Mouse (Mus musculus) urinary bladder, adult 18-20 months (tissue): ENCODE measurements around the gene Hcn3.

Experiments
- DNase-seq, 2 experiments: peaks; one replicate each; pipeline ENCODE4 v3.0.0; 2022; ENCODE audit warnings: low spot score in 2 of 2, mixed read lengths in 2 of 2

The Hcn3 gene

GRCm38 (mm10) chr3:89159616-89160344 is at the start of gene Hcn3:
Gene Hcn3, minus strand, starts transcription at chr3:89160196.
- DNase-seq: no peak

GRCm38 (mm10) chr3:89209731-89210130 is 49.7 kb upstream of the Hcn3 start:
- DNase-seq: no peak

GRCm38 (mm10) chr3:89208736-89209135 is 48.7 kb upstream of the Hcn3 start:
- DNase-seq: no peak

- DNase-seq: peak; percentile 58 to 75
Measured at GRCm38 (mm10) chr3:89208075-89208657, 48.2 kb upstream of the Hcn3 start.

GRCm38 (mm10) chr3:89206695-89207094 is 46.7 kb upstream of the Hcn3 start:
- peak in 1 of 2 experiments; percentile 52 for DNase-seq

GRCm38 (mm10) chr3:89206079-89206478 is 46.1 kb upstream of the Hcn3 start:
- no peak for DNase-seq

GRCm38 (mm10) chr3:89203142-89203514 is 43.1 kb upstream of the Hcn3 start:
- no peak for DNase-seq

DNA sequence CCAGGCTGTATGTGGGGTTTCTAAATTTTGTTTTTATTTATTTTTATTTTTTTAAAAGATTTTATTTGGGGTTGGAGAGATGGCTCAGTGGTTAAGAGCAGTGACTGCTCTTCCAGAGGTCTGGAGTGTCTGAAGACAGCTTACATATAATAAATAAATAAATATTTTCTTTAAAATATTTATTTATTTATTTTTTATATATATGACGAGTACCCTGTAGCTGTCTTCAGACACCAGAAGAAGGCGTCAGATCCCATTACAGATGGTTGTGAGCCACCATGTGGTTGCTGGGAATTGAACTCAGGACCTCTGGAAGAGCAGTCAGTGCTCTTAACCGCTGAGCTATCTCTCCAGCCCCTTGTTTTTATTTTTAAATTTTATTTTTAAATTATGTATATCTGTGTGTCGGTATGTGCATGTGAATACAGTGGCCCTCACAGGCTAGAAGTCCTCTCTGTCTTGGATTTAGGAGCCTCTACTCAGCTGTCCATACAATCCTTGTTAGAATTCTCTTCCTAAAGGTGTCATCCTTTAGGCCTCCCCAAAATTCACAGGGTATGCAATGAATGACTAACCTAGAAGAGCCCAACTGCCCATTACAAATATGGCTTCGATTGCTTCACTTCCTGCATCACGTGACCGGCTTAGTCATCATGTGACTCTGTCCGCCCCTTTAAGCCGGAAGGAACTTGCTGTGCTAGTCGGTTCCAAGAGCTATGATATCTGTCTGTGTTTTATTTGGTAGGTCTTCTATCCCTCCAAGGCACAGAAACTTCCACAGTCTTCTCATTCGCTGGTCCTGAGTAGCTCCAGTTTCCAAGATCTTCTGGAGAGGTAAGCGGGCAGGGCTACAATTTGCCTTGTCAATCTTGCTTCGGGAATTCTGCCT is 42.5 kb upstream of the Hcn3 start, which contains the start of gene Gba:
Gene Gba, plus strand, starts transcription at position 676 of the 889 bp plus-strand sequence.
- DNase-seq: peak; percentile 76 to 80

GRCm38 (mm10) chr3:89199839-89200238 is 39.8 kb upstream of the Hcn3 start:
- no peak for DNase-seq

DNA sequence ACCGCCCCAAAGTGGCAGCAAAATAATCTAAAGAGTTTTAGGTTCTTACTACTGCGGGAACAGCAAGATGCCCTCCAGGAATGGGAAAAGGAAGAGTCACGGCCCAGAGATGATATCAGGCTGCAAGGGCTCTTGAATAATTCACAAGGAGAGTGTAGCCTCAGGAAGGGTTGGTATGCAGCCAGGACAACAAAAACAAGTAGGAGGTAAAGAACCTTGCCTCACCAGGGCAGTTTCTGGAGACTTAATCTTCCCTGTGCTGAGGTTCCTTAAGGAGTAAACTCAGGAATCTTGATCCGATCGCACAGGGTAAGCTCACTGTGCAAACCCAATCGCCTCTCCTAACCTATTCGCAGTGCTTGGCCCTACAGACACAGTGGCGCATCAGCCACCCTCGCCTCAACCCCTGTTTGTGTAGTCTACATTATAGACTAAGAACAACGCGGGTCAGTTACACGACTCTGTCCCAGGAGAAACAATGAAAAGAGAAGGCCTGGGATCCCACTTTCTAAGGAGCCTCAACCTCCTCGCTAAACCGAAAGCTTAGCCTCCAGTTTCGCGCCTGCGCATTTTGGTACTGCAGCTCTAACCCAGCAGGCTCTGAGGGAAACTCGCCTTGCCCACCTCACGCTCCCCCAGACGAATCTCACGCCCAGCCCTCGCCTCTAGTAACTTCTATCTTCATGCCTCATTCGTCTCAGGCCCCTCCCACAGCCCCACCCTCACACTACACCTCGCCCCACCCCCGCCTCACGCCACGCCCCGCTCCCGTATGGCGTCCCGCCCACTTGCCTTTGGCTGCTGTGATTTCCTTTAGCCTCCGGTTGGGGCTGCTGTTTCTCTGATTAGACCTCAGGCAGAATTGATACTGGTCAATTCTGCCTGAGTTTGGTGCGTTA is 36.2 kb upstream of the Hcn3 start:
- peak; percentile 75 to 87 for DNase-seq

- no peak for DNase-seq
Measured at GRCm38 (mm10) chr3:89193853-89194252, 33.9 kb upstream of the Hcn3 start.

- no peak for DNase-seq
Measured at GRCm38 (mm10) chr3:89193351-89193750, 33.4 kb upstream of the Hcn3 start.

DNA sequence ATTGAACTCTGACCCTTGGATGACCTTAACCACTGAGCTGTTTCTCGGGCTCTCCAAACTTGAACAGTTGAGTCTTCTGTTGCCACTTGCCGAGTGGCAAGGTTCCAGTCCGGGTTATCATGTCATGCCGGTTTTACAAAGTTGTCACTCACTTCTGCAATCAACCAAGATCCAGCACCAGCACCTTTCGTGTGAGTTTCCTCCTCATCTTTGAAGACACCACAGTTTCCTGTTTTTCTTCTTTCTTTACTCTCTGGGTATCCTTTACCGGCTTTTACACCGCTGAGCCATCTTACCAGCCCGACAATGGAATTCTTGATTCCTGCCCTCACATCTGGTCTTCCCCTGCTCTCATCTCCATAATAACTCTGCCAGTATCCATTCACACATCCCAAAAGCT is 30.4 kb upstream of the Hcn3 start:
- no peak for DNase-seq

- DNase-seq: no peak
Measured at GRCm38 (mm10) chr3:89188478-89188875, 28.5 kb upstream of the Hcn3 start.

- no peak for DNase-seq
Measured at GRCm38 (mm10) chr3:89187690-89188477, 27.9 kb upstream of the Hcn3 start.

DNA sequence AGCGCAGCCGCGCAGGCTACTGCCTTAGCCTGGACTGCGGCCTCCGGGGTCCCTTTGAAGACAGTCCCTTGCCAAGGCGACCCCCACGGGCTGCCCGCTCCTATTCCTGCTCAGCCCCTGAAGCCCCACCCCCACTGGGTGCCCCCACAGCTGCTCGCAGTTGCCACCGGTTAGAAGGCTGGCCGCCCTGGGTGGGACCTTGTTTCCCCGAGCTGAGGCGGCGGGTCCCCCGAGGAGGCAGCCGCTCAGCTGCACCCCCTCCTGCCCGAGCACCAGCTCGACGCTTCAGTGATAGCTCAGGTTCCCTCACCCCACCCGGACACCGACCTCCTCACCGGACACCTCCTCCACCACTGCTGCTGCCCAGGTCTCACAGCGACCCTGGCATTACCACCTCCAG is 27.2 kb upstream of the Hcn3 start:
- DNase-seq: no peak

DNA sequence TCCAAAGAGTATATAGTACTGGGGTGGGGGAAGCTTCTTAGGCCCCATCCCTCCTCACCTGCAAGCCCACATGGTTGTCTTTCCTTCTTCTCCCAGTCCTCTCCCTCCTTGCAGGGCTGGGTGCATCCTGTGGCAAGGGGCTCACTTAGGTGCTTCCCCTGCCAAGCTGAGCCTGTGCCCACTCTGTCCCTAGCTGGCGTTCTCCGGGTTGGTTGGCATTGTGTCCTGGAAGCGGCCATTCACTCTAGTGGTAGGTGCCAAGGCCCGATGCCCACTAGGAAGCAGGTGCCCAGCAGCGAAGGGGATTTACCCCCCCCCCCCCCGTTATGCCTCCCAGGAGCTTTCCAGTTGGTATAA is 23.9 kb upstream of the Hcn3 start:
- DNase-seq: no peak

DNA sequence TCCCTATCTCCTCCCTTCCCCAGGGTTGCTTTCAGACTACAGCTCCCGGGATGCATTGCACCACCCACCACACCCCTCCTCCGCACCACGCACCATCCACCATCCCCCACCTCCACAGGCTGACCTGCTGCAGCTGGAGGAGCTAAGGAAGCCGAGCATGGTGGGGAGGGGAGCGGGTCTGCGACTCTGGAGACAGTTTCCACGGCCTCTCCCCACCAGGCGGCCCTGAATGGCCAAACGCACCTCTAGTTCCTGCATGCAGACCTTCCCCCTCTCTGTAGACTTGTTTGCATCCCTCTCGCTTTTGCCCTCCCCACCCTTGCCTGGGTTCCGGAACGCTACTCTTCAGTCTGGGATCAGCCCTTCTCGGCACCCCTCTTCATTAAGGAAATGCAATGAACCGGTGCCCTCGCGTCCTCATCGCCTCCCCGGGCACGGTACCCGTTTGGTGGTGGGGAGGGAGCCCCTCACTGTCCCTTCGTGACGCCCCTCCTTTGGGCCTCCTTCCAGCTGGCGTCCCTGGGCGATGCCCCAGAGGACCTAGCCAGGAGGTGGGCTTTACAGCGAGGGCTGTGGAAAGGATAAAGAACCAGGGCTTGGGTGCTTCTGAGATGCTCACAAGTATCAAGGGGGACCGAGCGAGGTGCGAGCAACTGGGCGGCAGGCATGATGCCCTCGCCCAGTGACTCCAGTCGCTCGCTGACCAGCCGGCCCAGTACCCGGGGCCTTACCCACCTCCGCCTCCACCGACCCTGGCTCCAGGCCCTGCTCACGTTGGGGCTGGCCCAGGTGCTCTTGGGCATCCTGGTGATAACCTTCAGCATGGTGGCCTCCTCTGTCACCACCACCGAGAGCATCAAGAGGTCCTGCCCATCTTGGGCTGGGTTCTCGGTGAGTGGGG is 23.3 kb upstream of the Hcn3 start, which contains the start of gene Fam189b:
Gene Fam189b, plus strand, starts transcription at position 86 of the 901 bp plus-strand sequence.
- peak; percentile 73 to 83 for DNase-seq

- DNase-seq: no peak
Measured at GRCm38 (mm10) chr3:89182531-89183057, 22.6 kb upstream of the Hcn3 start.
